Mouse (Mus musculus) gastrocnemius, postnatal 14 days (tissue): ENCODE results near the gene Gtpbp6. TPM values are rescaled to one million over a fixed set of nuclear protein-coding genes. Genes with fewer than 3 reads are reported as not detected.
A peak's percentile ranks its signal among the peaks of the same experiment; 100 is the strongest.
"Not testable (repeated sequence)": the region's sequence is repeated elsewhere in the genome, so short reads cannot be mapped to it uniquely, and the experiment has no call there.

Source experiments
- DNase-seq: peaks from one replicate; pipeline ENCODE4 v3.0.0; 2021; ENCODE audit warnings: mixed read lengths
- intact Hi-C: fragments of 180-260 bp; cut with DNase I; formaldehyde crosslinking; loops from one replicate; pipeline ENCODE4 v1.15.1; 2025; ENCODE audit warnings: low total_unique reads
- long read RNA-seq, 2 experiments: library from polyadenylated mRNA; stranded (forward); transcript quantifications; one replicate each; pipeline ENCODE4 v2.0.0; 2021
- total RNA-seq, 2 experiments: library from RNA; stranded (reverse); gene quantifications; 2 replicates each; pipeline ENCODE4 v1.2.3; 2021

Gene Gtpbp6
- 10 to 100 TPM; 11.1 to 14.3 TPM for total RNA-seq
- long read RNA-seq, experiment 1, transcript Gtpbp6-201 (10 exons, 1,617 nt): major isoform, 21 of 28 reads
- long read RNA-seq, experiment 1, partial matches to known transcripts: 0 of 28 reads
- long read RNA-seq, experiment 1, other reads (novel, unspliced or antisense): 7 of 28 reads
- long read RNA-seq, experiment 2, transcript Gtpbp6-201 (10 exons, 1,617 nt): major isoform, 23 of 27 reads
- long read RNA-seq, experiment 2, partial matches to known transcripts: 0 of 27 reads
- long read RNA-seq, experiment 2, other reads (novel, unspliced or antisense): 4 of 27 reads

- intact Hi-C loops: no loop called here
- DNase-seq: peak; percentile 98
These were observed at the start of gene Gtpbp6 for GRCm38 (mm10) chr5:110107581-110108304. TSS of gene Gtpbp6 (minus strand) at chr5:110108197.

- intact Hi-C loops: no loop called here
- no peak for DNase-seq
These were observed 35.0 kb upstream of the Gtpbp6 start for GRCm38 (mm10) chr5:110143007-110143406.

- DNase-seq: peak; percentile 12
These were observed 34.3 kb upstream of the Gtpbp6 start for GRCm38 (mm10) chr5:110142309-110142708.

GRCm38 (mm10) chr5:110140424-110140823, 32.4 kb upstream of the Gtpbp6 start:
- no peak for DNase-seq
- intact Hi-C loops: no loop called here

More at GRCm38 (mm10) chr5:110142309-110142708, 34.3 kb upstream of the Gtpbp6 start:
- intact Hi-C loops: no loop called here

- intact Hi-C loops: no loop called here
- DNase-seq: no peak
These were observed 31.3 kb upstream of the Gtpbp6 start for GRCm38 (mm10) chr5:110139325-110139724.

- intact Hi-C loops: no loop called here
- DNase-seq: no peak
These were observed 29.8 kb upstream of the Gtpbp6 start for GRCm38 (mm10) chr5:110137816-110138215.

GRCm38 (mm10) chr5:110136087-110136464, 28.1 kb upstream of the Gtpbp6 start:
- DNase-seq: no peak
- intact Hi-C loops: no loop called here

- peak; percentile 99 for DNase-seq
- intact Hi-C loops: no loop called here
These were observed 27.5 kb upstream of the Gtpbp6 start, which contains the start of gene Chfr for GRCm38 (mm10) chr5:110135293-110136086. TSS of gene Chfr (plus strand) at chr5:110135842.

- DNase-seq, intact Hi-C loops: not testable (repeated sequence)
These were observed 14.4 kb upstream of the Gtpbp6 start for GRCm38 (mm10) chr5:110122380-110122779.

GRCm38 (mm10) chr5:110109991-110110441, 2.0 kb upstream of the Gtpbp6 start, which contains the start of gene Zfp605:
TSS of gene Zfp605 (plus strand) at chr5:110110092.
- intact Hi-C loops: no loop called here
- DNase-seq: peak; percentile 86

GRCm38 (mm10) chr5:110108305-110108628, 270 bp upstream of the Gtpbp6 start:
- intact Hi-C loops: no loop called here
- DNase-seq: no peak

- intact Hi-C loops: no loop called here
- DNase-seq: peak; percentile 57
These were observed 964 bp downstream of the Gtpbp6 start for GRCm38 (mm10) chr5:110106901-110107564.

GRCm38 (mm10) chr5:110106140-110106871, 1.7 kb downstream of the Gtpbp6 start:
- intact Hi-C loops: no loop called here
- DNase-seq: no peak

GRCm38 (mm10) chr5:110104616-110105380, 3.2 kb downstream of the Gtpbp6 start:
- DNase-seq: no peak
- intact Hi-C loops: no loop called here

GRCm38 (mm10) chr5:110103901-110104615, 3.9 kb downstream of the Gtpbp6 start:
- intact Hi-C loops: no loop called here
- no peak for DNase-seq

GRCm38 (mm10) chr5:110102853-110103625, 5.0 kb downstream of the Gtpbp6 start:
- intact Hi-C loops: no loop called here
- no peak for DNase-seq

- no peak for DNase-seq
- intact Hi-C loops: no loop called here
These were observed 5.6 kb downstream of the Gtpbp6 start for GRCm38 (mm10) chr5:110102429-110102828.
